Mouse (Mus musculus) monocyte, adult 2 months (primary cell): Measurements from ENCODE around the gene Pitpnc1.

Experiments used
- DNase-seq, 2 experiments: peaks; one replicate each; pipeline ENCODE4 v3.0.0; 2022; ENCODE audit warnings: low spot score in 2 of 2, low read depth in 1 of 2

Gene Pitpnc1

DNA sequence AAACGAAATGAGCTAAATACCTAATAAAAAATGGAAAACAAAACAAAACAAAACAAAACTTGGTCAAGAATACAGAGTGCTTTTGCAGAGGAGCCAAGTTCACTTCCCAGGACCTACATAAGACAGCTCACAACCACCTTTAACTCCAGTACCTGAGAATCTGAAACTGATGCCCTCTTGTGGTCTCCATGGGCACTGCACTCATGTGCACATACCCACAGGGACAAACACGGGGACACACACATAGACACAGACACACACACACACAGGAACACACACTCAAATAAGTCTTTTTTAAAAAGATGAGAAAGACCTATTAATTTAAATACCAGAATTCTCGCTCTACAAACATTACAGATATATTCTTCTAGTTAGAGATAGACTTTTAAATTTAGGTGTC, 137.6 kb downstream of the Pitpnc1 start:
- DNase-seq = no peak

DNA sequence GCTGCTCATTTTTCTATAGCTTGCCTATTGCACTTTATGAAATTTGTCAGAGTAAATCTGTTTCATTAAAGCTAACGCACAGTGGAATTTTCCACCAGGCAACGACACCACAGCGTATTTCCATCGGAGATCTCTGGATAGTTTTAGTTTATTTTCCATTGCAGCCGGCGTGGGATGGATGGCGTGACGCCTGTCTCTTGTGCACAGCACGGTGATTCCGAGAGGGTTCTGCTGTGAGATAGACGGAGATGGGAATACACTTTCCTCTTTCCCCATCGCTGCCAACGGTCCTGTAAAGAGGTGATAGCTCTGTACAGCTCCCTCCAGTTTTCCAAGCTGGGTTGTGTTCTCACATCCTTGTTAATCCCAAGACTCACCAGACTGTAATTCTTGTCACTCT, 138.2 kb downstream of the Pitpnc1 start:
- no peak for DNase-seq

DNA sequence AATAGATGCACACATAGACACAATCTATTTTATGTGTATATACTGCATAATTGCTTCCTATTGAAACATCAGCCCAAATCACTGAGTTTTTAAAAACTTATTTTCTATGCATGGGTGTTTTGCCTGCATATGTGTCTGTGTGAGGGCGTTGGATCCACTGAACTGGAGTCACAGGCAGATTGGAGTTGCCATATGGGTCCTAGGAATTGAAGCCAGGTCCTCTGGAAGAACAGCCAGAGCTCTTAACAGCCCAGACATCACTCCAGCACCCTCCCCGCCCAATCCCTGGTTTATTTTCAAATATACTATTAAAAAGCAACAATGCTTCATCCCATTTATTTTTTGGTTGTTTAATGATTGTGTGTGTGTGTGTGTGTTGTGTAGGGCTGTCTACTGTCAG, 139.1 kb downstream of the Pitpnc1 start:
- DNase-seq = no peak

DNA sequence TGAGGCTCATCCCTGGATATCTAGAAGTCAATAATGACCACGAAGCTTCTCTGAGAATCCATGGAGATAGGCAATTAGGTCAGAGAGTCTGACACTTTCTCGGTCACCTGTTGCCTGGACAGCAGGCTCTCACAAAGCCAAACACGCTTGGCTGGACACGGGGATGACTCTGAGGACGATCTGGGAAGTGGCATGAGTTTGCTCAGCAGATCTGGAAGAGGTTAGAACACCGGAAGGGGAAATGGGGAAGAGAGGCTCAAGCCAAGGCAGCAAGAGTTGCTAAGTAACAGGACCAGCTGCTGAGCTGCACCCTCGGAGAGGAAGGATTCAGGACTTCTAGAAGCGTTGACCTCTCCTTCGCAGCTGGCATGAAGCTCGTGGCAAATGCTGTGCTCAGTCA, 143.2 kb downstream of the Pitpnc1 start:
- no peak for DNase-seq

DNA sequence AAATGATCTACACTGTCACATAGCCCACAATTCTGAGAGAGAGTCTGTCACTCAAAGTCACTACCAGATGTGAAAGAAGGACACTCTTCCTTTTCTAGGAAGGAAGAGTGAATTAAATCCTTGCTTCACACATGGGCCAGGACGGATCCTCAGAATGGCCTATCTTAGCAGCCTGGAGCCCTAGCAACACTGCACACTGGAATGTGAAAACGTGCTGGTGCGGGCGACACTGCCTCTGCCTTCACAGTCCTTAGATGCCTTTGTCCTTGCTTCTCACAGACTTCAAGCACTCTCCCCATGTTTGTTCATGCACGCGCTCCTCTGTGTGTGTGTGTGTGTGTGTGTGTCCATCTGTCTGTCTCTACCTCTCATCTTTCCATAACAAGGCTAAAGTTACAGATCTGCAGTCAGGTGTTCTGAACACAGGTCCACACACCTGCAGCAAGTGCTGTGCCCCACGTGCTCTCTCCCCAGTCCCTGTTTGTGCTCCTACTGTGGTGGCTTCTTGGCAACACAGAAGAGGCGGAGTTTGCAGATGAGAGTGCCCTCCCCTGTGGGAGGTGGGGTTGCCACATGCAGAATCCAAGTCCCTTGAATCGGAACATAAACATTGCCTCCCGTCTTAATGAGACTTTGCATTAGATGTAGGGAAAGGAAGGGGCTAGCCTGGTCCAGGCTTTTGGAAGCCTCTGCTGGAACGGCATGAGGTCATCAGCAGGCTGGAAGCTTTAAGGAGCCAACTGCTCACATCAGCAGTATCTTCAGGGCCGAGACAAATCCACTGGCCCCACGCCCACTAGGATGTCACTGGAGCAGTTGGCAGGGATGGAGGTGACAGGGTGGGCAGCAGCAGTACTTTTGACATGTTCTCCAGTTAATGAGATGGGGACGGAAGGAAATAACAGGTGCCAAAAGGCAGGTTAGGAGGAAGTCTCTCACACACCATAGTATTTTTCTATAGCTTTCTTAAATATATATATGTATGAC, 144.5 kb downstream of the Pitpnc1 start:
- DNase-seq = no peak

DNA sequence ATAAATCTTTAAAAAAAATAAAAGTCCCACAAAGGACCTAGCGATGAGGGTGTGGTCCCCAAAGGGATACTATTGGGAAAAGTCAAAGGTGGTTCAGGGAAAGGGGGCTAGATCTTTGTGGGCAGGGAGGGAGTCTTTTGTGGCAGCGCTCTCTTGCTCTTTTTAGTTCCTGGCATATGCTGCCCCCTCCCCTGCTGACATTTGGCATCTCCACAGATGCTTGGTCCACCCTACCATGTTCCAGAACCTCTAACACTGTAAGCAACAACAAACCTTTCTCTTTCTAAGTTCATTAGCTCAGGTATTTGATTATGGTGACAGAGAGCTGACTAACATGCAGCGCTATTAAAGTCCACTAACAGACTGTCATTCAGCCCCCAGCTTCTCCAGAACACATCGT, 145.3 kb downstream of the Pitpnc1 start:
- no peak for DNase-seq

DNA sequence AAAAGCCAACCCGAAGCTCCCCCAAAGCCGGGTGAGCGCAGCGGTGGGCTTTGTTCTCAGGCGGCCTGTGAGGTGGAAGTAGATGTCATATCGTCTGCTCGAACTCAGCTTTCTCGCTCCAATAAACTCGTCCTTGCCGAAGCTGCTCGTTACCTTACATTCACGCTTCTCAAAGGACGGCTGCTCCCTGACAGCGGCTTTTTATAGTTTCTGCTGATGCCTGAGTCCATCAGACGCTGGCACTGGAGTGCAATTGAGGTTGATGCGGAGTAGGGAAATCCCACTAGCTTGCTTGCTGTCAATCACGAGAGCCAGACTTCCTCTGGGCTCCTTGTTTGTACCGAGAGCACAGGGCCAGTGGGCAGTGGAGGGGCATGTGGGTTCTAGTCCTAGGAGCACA, 147.3 kb downstream of the Pitpnc1 start:
- DNase-seq = no peak

DNA sequence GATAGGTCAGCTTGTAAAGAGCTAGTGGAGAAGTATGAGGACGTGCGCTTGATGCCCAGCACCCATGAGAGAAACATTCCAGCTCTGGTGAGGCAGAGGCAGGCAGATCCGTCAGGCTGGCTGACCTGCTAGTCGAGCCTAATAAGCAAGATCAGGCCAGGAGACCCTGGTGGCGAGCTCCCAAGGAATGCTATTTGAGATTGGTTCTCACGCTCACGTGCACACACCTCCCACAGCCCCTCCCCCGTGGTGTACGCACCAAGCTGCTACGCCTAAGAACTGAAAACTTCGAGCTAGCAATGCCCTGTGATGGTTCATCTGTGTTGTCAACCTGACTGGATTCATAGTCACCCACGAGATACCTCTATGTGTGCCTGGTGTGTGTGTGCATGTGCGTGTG, 148.3 kb downstream of the Pitpnc1 start:
- no peak for DNase-seq

DNA sequence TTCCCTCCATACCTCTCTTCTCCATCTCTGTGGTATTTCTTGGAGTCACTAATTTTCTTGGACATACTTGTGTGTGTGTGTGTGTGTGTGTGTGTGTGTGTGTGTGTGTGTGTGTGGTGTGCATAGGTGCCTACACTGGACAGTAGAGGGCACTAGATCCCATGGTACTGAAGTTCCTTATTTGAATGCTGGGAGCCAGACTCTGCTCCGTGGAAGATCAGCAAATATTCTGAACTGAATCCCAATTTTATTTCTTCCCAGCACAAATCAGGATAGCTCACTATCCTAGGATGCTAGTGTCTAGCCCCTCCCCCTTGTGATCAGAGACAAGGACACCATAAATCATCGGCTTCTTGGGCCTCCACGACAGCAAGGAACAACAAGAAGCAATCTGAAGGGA, 148.7 kb downstream of the Pitpnc1 start:
- DNase-seq = no peak

DNA sequence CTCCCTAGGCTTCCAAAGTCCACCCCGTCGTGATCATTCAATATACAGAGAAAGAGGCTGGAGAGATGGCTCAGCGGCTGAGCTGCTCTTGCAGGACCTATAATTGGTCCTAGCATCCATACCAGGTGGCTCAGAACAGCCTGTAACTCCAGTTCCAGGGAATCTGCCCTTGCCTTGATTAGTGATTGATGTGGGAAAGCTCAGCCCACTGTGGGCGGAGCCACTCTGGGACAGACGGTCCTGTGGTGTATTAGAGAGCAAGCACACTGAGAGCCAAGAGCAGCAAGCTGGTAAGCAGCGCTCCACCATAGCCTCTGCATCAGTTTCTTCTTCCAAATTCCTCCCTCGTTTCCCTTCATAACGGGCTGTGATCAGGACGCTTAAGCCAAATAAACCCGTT, 150.6 kb downstream of the Pitpnc1 start:
- no peak for DNase-seq

DNA sequence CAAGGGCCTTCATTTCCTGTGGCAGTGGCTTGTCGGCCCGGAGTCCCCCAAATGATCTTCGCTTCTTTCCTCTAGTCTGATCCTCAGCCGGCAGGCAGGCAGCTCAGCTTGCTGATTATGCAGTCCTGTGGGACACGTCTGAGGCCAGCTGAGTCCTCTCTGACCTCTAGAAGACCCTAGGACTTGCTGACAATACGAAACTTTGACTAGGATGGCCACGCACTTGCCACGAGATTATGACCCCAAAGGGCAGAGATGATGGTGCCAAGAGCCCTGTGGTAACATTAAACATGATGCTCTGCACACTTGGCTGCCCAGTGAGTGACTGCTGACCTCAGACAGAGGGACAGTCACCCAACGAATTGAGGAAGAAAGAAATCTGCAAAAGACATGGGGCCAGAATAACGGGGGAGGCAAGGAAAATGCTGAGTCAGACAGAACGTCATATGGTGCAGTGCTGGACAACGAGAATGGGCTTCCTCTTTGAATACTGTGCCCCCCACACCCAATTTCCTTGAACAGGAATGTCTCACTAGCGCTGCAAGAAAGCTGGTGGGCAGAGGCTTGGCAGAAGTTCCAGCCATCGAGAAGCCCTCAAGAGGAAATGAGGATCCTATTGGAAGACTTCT, 152.7 kb downstream of the Pitpnc1 start:
- no peak for DNase-seq

DNA sequence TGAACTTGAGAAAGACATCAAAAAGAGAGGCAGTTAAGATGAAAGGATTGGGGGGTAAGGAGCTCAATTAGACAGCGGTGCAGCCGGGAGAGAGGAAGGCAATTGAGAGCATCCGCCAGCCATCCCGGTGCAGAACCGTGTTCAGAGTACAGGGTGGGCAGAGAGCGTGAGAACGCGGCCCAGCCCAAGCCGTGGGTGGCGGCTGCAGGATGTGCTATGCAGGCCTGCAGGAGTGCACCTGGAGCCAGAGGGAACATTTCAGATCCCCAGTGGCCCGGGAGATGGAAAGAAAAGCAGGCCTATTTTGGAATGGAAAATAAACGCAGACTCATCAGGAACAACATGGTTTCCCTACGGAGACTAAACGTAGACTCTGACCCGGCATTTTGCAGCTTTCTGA, 155.0 kb downstream of the Pitpnc1 start:
- no peak for DNase-seq

DNA sequence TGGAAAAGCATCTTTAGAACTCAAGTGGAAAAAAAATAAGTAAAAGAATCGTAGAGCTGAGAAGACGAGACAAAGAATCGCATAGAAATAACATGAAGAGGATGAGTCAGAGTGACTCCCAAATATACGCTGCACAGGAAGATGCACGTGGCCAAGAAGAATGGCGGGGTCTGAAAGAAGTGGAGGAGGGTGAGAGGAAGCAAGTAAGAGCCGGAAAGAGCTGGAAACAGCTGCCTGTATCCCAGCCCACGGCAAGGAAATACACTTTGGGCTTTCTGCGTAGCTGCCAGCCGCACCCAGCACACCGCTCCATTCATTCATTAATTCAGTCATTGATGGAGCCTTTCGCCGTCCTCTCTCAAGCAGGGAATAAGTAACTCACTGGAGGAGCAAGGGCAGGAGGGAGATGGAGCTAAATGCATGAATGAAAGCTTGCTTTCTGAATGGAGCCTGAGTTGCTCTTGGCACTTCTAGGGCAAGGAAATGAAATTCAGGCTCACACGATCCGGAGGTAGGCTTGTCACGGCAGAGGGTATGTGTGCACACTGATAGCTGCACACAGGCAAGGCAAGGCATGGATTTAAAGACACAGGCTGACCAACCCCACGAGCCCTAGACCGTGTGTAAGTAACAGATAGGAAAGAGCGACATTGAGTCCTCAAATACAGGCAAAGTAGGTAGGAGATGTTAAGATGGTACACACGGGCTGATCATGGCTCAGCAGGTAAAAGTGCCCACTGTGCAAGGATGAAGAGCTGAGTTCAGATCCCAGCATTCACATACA, 160.0 kb downstream of the Pitpnc1 start:
- DNase-seq = no peak

DNA sequence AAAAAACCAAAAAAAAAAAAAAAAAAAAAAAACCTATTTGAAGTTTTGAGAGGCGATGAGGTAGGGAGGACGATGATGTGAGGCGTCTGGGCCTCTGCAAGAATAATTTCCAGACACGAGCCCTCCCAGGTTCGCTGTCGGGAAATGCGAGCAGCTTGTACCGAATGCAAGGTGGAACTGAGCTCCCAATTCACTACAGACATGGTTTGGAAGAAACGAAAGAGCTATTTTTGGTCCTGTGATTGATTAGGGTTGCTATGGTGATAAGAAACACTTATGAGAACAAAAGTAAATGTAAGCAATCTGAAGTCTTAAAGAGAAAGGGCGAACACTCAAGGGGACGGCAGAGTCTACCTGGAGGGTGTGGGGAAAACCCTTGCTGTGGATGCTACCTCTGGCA, 164.3 kb downstream of the Pitpnc1 start:
- no peak for DNase-seq

DNA sequence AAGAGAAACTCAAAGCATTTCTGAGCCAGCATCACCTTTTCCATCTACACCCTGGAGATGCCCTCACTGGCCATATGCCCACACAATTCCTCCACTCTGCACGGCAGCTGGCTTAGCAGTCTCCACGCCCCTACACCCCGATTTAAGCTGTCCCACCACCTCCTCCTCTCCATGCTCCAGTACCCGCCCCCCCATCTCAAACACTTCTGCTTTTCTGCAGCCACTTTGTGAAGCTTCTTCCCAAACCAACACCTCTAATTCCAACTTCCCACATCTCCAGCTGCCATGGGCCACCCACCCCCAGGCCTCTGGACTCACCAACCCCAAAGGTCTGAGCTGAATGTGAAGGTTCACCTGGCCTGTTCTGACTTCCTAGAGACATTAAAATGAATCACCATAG, 168.4 kb downstream of the Pitpnc1 start:
- no peak for DNase-seq

DNA sequence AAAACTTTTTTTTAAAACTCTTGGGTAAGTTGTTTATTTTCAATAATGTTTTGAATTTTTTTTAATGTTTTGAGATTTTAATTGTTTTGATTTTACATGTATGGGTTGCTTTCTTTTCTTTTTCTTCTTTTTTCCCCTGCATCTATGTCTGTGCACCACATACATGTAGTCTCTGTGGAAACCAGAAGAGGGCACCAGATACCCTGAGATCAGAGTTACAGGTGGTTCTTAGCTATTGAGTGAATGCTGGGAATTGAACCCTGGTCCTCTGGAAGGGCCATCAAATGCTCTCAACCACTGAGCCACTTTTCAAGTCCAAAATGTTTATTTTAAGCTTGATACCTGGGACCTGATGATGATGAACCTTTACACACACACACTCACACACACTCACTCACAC, 170.3 kb downstream of the Pitpnc1 start:
- no peak for DNase-seq

DNA sequence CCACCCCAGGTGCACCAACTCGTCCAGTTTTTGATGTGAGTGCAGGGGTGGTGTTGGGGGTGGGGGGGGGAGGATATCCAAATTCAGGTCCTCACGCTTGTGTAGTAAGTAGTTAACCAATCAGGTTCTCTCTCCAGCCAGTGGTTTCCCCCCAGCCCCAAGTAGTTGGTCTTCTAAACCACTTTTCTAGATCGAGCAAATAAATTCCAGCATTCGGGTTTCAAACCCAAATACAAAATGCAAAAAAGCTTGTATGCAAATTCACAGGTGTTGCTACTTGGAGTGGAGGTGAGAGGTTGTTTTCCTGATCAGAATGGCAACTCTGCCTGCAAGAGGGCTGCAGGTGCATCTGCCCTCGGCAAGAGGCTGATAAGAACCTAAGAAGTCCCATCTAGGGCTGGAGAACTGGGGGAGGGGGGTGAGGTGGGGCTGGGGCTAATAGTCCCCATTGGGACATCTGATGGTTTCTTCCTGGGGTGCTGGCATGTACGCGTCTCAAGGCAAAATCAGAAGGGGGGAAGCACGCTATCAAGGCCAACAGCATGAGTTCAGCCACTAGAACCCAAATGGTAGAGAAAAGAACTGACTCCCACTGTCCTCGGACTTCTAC, 170.9 kb downstream of the Pitpnc1 start:
- DNase-seq = no peak

DNA sequence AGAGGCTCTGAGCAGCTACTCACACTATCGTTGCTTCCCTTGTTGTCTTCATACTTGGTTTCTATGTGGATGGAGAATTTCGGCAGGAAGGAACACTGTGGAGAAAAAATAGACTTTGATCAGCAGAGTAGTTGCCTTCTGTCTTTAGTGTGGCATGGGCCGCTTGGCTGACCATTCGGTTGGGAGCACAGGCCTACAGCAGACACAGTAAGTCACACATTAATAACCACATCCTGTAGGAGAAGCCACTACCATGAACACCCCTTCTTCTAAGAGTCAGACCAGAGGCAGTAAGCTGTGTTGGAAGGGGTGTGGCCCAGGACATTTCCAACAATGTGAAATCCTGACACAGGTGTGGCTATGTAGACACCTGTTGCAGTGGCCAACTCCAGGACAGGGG, 174.3 kb downstream of the Pitpnc1 start:
- no peak for DNase-seq

DNA sequence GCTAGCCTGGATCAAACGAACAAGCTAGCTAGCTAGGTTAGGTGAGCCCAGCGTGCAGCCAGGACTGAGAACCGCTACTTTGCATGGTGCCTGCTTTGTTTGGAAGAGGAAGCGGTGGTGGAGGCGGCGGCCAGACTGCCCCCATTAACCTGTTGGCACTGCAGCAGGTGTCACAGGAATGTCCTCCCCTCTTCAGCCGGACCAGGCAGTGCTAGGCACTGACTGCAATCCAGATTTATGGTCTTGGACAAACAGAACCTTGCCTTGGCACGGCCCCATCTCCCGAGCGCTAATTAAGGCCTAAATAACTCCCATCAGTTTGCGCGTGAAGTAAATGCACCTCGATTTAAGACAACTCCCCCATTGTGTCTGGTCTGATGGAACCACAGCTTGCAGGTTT, 178.5 kb downstream of the Pitpnc1 start:
- no peak for DNase-seq

DNA sequence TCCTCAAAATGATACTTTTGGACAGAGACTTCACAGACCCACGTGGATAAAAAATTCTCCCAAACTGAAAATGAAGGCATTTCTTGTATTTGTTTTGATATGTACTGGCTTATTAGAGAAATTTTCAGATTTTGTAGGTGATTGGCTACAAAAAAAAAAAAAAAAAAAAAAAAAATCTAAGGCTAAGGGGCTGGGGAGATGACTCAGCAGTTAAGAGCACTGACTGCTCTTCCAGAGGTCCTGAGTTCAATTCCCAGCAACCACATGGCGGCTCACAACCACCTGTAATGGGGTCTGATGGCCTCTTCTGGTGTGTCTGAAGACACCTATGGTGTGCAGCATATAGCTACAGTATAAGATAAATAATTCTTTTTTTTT, 182.3 kb downstream of the Pitpnc1 start:
- DNase-seq = no peak
